Mouse (Mus musculus) megakaryocyte, adult 5-6 weeks (primary cell): ENCODE results near the gene Wdr31. TPM values are rescaled to one million over a fixed set of nuclear protein-coding genes. Genes with fewer than 3 reads are reported as not detected.
A peak's percentile ranks its signal among the peaks of the same experiment; 100 is the strongest.

Experiments
- ATAC-seq: 2 replicates; pipeline ENCODE4 v1.8.0; 2016; ENCODE audit warnings: mild to moderate bottlenecking, inconsistent platforms; ENCODE audit not compliant: poor library complexity, severe bottlenecking
- total RNA-seq, 2 experiments: library from RNA; stranded (forward) in 1 of 2; stranded (reverse) in 1 of 2; fragments of 153-499, 151-499 nt in 1 of 2; fragments of 221-1000, 200-1000 nt in 1 of 2; gene quantifications; 2 replicates each; pipeline versions ENCODE4 v1.2.3 to v1.2.4; 2015 to 2017

Wdr31 gene
- total RNA-seq, 2 experiments from 2014 or later, result not detected

GRCm38 (mm10) chr4:62407730-62408582, 62.7 kb downstream of the Wdr31 start:
- ATAC-seq, result peak; percentile 49

GRCm38 (mm10) chr4:62406133-62406532, 64.6 kb downstream of the Wdr31 start:
- ATAC-seq, result no peak

- no peak for ATAC-seq
Measured at GRCm38 (mm10) chr4:62398956-62399355, 71.7 kb downstream of the Wdr31 start.

Other genes with a start within 250 kb of the Wdr31 start
- not detected in 2 replicates for gene Zfp37, start 239.8 kb downstream of the Wdr31 start, total RNA-seq (2015)
- gene Zfp37, start 239.8 kb downstream of the Wdr31 start, total RNA-seq (2017), result not detected in 2 replicates
- gene Slc31a2, start 208.3 kb downstream of the Wdr31 start, total RNA-seq (2015), result 61.5 and 74.8 TPM in 2 replicates
- 49.5 and 54.3 TPM in 2 replicates for gene Slc31a2, start 208.3 kb downstream of the Wdr31 start, total RNA-seq (2017)
- 46.8 and 47.6 TPM in 2 replicates for gene Fkbp15, start 110.3 kb downstream of the Wdr31 start, total RNA-seq (2015)
- 110 and 118 TPM in 2 replicates for gene Fkbp15, start 110.3 kb downstream of the Wdr31 start, total RNA-seq (2017)
- gene Slc31a1, start 110.2 kb downstream of the Wdr31 start, total RNA-seq (2015), result 23.2 and 26.1 TPM in 2 replicates
- 20.7 and 25.3 TPM in 2 replicates for gene Slc31a1, start 110.2 kb downstream of the Wdr31 start, total RNA-seq (2017)
- gene Cdc26, start 62.3 kb downstream of the Wdr31 start, total RNA-seq (2015), result 98.2 and 100 TPM in 2 replicates
- 71.7 and 85.0 TPM in 2 replicates for gene Cdc26, start 62.3 kb downstream of the Wdr31 start, total RNA-seq (2017)
- 9.3 and 11.2 TPM in 2 replicates for gene Prpf4, start 62.1 kb downstream of the Wdr31 start, total RNA-seq (2015)
- 9.2 and 11.2 TPM in 2 replicates for gene Prpf4, start 62.1 kb downstream of the Wdr31 start, total RNA-seq (2017)
- gene Rnf183, start 35.6 kb downstream of the Wdr31 start, total RNA-seq (2015), result not detected in 2 replicates
- not detected in 2 replicates for gene Rnf183, start 35.6 kb downstream of the Wdr31 start, total RNA-seq (2017)
- 0.57 TPM in 1 of 2 replicates, not detected in the other for gene Bspry, start 9.2 kb upstream of the Wdr31 start, total RNA-seq (2015)
- gene Bspry, start 9.2 kb upstream of the Wdr31 start, total RNA-seq (2017), result 0.08 and 0.18 TPM in 2 replicates
- gene Hdhd3, start 32.6 kb upstream of the Wdr31 start, total RNA-seq (2015), result 0.14 TPM in 1 of 2 replicates, not detected in the other
- gene Hdhd3, start 32.6 kb upstream of the Wdr31 start, total RNA-seq (2017), result not detected in 2 replicates
- gene Alad, start 49.0 kb upstream of the Wdr31 start, total RNA-seq (2015), result 12.5 and 16.9 TPM in 2 replicates
- 5.1 and 9.2 TPM in 2 replicates for gene Alad, start 49.0 kb upstream of the Wdr31 start, total RNA-seq (2017)
- 22.8 and 22.9 TPM in 2 replicates for gene Pole3, start 54.2 kb upstream of the Wdr31 start, total RNA-seq (2015)
- gene Pole3, start 54.2 kb upstream of the Wdr31 start, total RNA-seq (2017), result 28.6 and 38.4 TPM in 2 replicates
- gene 4933430I17Rik, start 54.5 kb upstream of the Wdr31 start, total RNA-seq (2015), result 0.31 TPM in 1 of 2 replicates, not detected in the other
- gene 4933430I17Rik, start 54.5 kb upstream of the Wdr31 start, total RNA-seq (2017), result 0.26 TPM in 1 of 2 replicates, not detected in the other
- 45.0 and 51.3 TPM in 2 replicates for gene Rgs3, start 89.0 kb upstream of the Wdr31 start, total RNA-seq (2015)
- 46.1 and 69.8 TPM in 2 replicates for gene Rgs3, start 89.0 kb upstream of the Wdr31 start, total RNA-seq (2017)